Mouse (Mus musculus) T-helper 2 cell (primary cell): Measurements from ENCODE around the gene Olfr1257.
"Not testable (repeated sequence)": the region's sequence is repeated elsewhere in the genome, so short reads cannot be mapped to it uniquely, and the experiment has no call there.

Experiments
- in situ Hi-C: fragments of 300-600 bp; cut with MboI, MseI; formaldehyde crosslinking; loops from one replicate; pipeline ENCODE4 v1.15.1; 2025; ENCODE audit warnings: high pct_unique_total_duplicates

Olfr1257 gene

GRCm38 (mm10) chr2:89878137-89878536 lies at the start of gene Olfr1257:
Olfr1257 (plus strand) TSS chr2:89878437.
- in situ Hi-C loops: no loop called here

- in situ Hi-C loops: no loop called here
Observed at GRCm38 (mm10) chr2:89841455-89841854, 36.8 kb upstream of the Olfr1257 start, which contains the start of gene Olfr1256. Olfr1256 (minus strand) TSS chr2:89841555.

- in situ Hi-C loops: no loop called here
Observed at GRCm38 (mm10) chr2:89848105-89848504, 30.1 kb upstream of the Olfr1257 start, which contains the start of gene Olfr48. Olfr48 (minus strand) TSS chr2:89848205.

GRCm38 (mm10) chr2:89849230-89849629 lies 29.0 kb upstream of the Olfr1257 start:
- in situ Hi-C loops: no loop called here

- in situ Hi-C loops: not testable (repeated sequence)
Observed at GRCm38 (mm10) chr2:89912616-89913015, 34.4 kb downstream of the Olfr1257 start.

GRCm38 (mm10) chr2:89927009-89927408 lies 48.8 kb downstream of the Olfr1257 start, which contains the start of gene Olfr1258:
Olfr1258 (plus strand) TSS chr2:89927309.
- in situ Hi-C loops: no loop called here
